Mouse (Mus musculus) midbrain, embryonic 12.5 days (tissue): Measurements from ENCODE around the gene Myo1g. TPM values are rescaled to one million over a fixed set of nuclear protein-coding genes. Genes with fewer than 3 reads are reported as not detected.
A peak's percentile ranks its signal among the peaks of the same experiment; 100 is the strongest.

Experiments used
- ATAC-seq: fragments of 200-750 bp; cut with Nextera tagmentation; 2 replicates; pipeline ENCODE4 v1.8.0; 2017; ENCODE audit warnings: low read depth, moderate TSS enrichment, moderate library complexity; ENCODE audit not compliant: low FRiP score
- H3K27ac ChIP-seq: fragments of 300-500 bp; sonication (generic); replicated peaks from 2 replicates; pipeline ENCODE4 v1.5.1; 2016; ENCODE audit warnings: mild to moderate bottlenecking
- H3K27me3 ChIP-seq: fragments of 300-500 bp; sonication (generic); 2 replicates; pipeline ENCODE4 v1.6.1; 2016; ENCODE audit warnings: mild to moderate bottlenecking
- H3K36me3 ChIP-seq: fragments of 300-500 bp; sonication (generic); 2 replicates; pipeline ENCODE4 v1.6.1; 2016
- H3K4me1 ChIP-seq: fragments of 300-500 bp; sonication (generic); 2 replicates; pipeline ENCODE4 v1.6.1; 2016
- H3K4me2 ChIP-seq: fragments of 300-500 bp; sonication (generic); replicated peaks from 2 replicates; pipeline ENCODE4 v1.6.1; 2016; ENCODE audit warnings: mild to moderate bottlenecking, moderate library complexity
- H3K4me3 ChIP-seq: fragments of 300-500 bp; sonication (generic); 2 replicates; pipeline ENCODE4 v1.5.1; 2016; ENCODE audit warnings: mild to moderate bottlenecking
- H3K9ac ChIP-seq: fragments of 300-500 bp; sonication (generic); replicated peaks from 2 replicates; pipeline ENCODE4 v1.6.1; 2016; ENCODE audit warnings: mild to moderate bottlenecking, moderate library complexity
- H3K9me3 ChIP-seq: fragments of 300-500 bp; sonication (generic); 2 replicates; pipeline ENCODE4 v1.6.1; 2016; ENCODE audit warnings: mild to moderate bottlenecking
- WGBS: fragments of 180-500 bp; shearing (Covaris S2); methylation state at CpG from one replicate; pipeline ENCODE4 v1.1.7; 2016; 5-methylcytosine and 5-hydroxymethylcytosine counted together
- polyA plus RNA-seq: library from polyadenylated mRNA; unstranded; fragments of >200 nt; fragmentation: Nextera tagmentation; extraction: Ambion mirVana; gene quantifications from 2 replicates; pipeline ENCODE4 v1.2.1, GENCODE M21; 2016

The Myo1g gene
- polyA plus RNA-seq: 0.31 and 0.47 TPM in 2 replicates

- 86% methylated on average over 7 of the region's 7 CpGs for WGBS
- no peak within 1 kb of the TSS for H3K9ac ChIP-seq
- H3K27me3 ChIP-seq: no peaks in the 10 kb centered on the region
- no peak for ATAC-seq
- no peak within 1 kb of the TSS for H3K27ac ChIP-seq
- H3K4me1 ChIP-seq: peaks cover 5% of the 10 kb centered on the region; the same call in 1 of the 2 replicates
- H3K9me3 ChIP-seq: no peaks in the 10 kb centered on the region
- peaks cover 21% of the 10 kb centered on the region for H3K36me3 ChIP-seq
- no peak within 1 kb of the TSS for H3K4me3 ChIP-seq
- no peak within 1 kb of the TSS for H3K4me2 ChIP-seq
Observed at GRCm38 (mm10) chr11:6520507-6521173, at the start of gene Myo1g. Gene Myo1g, minus strand, starts transcription at chr11:6520965.

- no peaks in the 10 kb centered on the region for H3K27me3 ChIP-seq
- peak overlapping the region; percentile 56; the same call in 1 of the 2 replicates for H3K27ac ChIP-seq
- H3K36me3 ChIP-seq: peaks cover 28% of the 10 kb centered on the region
- ATAC-seq: 0 out of 2 replicates have a peak, but pooled peaks have one; percentile 49
- no peak overlapping the region for H3K9ac ChIP-seq
- no peak overlapping the region for H3K4me3 ChIP-seq
- H3K4me2 ChIP-seq: no peak overlapping the region
- H3K9me3 ChIP-seq: no peaks in the 10 kb centered on the region
- peaks cover 13% of the 10 kb centered on the region for H3K4me1 ChIP-seq
- WGBS: 45% methylated on average over 3 of the region's 3 CpGs
Observed at GRCm38 (mm10) chr11:6569410-6569777, 48.6 kb upstream of the Myo1g start.

GRCm38 (mm10) chr11:6568584-6569409 lies 48.0 kb upstream of the Myo1g start:
- Histone ChIP-seq H3K4me1 (peaks cover 13% of the 10 kb centered on the region), H3K4me2 (no peak overlapping the region), H3K4me3 (no peak overlapping the region), H3K27me3 (no peaks in the 10 kb centered on the region), H3K27ac (peak overlapping the region; percentile 56), H3K36me3 (peaks cover 25% of the 10 kb centered on the region), H3K9me3 (no peaks in the 10 kb centered on the region), H3K9ac (no peak overlapping the region)
- ATAC-seq: 0 out of 2 replicates have a peak, but pooled peaks have one; percentile 52
- WGBS: 66% methylated on average over 11 of the region's 11 CpGs

- Histone ChIP-seq H3K4me1 (peaks cover 13% of the 10 kb centered on the region), H3K4me2 (no peak overlapping the region), H3K9me3 (no peaks in the 10 kb centered on the region), H3K4me3 (no peak overlapping the region), H3K36me3 (peaks cover 17% of the 10 kb centered on the region), H3K27me3 (no peaks in the 10 kb centered on the region), H3K9ac (no peak overlapping the region), H3K27ac (0 out of 2 replicates have a peak overlapping the region, but pooled peaks have one; percentile 56)
- WGBS: 87% methylated on average over 8 of the region's 8 CpGs
- ATAC-seq: no peak
Observed at GRCm38 (mm10) chr11:6567951-6568350, 47.2 kb upstream of the Myo1g start.

GRCm38 (mm10) chr11:6566496-6566895 lies 45.7 kb upstream of the Myo1g start:
- Histone ChIP-seq H3K4me1 (peaks cover 13% of the 10 kb centered on the region), H3K9me3 (no peaks in the 10 kb centered on the region), H3K4me2 (no peak overlapping the region), H3K27ac (no peak overlapping the region), H3K27me3 (no peaks in the 10 kb centered on the region), H3K4me3 (no peak overlapping the region), H3K36me3 (peaks cover 8% of the 10 kb centered on the region), H3K9ac (no peak overlapping the region)
- WGBS: 87% methylated on average over 4 of the region's 4 CpGs
- ATAC-seq: no peak

GRCm38 (mm10) chr11:6563201-6563600 lies 42.4 kb upstream of the Myo1g start:
- Histone ChIP-seq H3K27me3 (no peaks in the 10 kb centered on the region), H3K4me3 (no peak overlapping the region), H3K27ac (no peak overlapping the region), H3K36me3 (no peaks in the 10 kb centered on the region), H3K4me1 (peaks cover 2% of the 10 kb centered on the region; the same call in 1 of the 2 replicates), H3K9ac (no peak overlapping the region), H3K9me3 (no peaks in the 10 kb centered on the region), H3K4me2 (no peak overlapping the region)
- WGBS: 93% methylated on average over 4 of the region's 4 CpGs
- ATAC-seq: no peak

GRCm38 (mm10) chr11:6562359-6562758 lies 41.6 kb upstream of the Myo1g start:
- 84% methylated on average over 6 of the region's 6 CpGs for WGBS
- Histone ChIP-seq H3K4me3 (no peak overlapping the region), H3K4me1 (no peaks in the 10 kb centered on the region), H3K27ac (no peak overlapping the region), H3K9me3 (no peaks in the 10 kb centered on the region), H3K27me3 (no peaks in the 10 kb centered on the region), H3K36me3 (peaks cover 4% of the 10 kb centered on the region; the same call in 1 of the 2 replicates), H3K4me2 (no peak overlapping the region), H3K9ac (no peak overlapping the region)
- ATAC-seq: 0 out of 2 replicates have a peak, but pooled peaks have one; percentile 44

- no peak for ATAC-seq
- no peak overlapping the region for H3K9ac ChIP-seq
- WGBS: 95% methylated on average over 4 of the region's 4 CpGs
- H3K27ac ChIP-seq: no peak overlapping the region
- H3K4me2 ChIP-seq: no peak overlapping the region
- no peaks in the 10 kb centered on the region for H3K27me3 ChIP-seq
- peaks cover 10% of the 10 kb centered on the region for H3K36me3 ChIP-seq
- H3K9me3 ChIP-seq: no peaks in the 10 kb centered on the region
- H3K4me1 ChIP-seq: no peaks in the 10 kb centered on the region
- H3K4me3 ChIP-seq: no peak overlapping the region
Observed at GRCm38 (mm10) chr11:6561474-6561873, 40.7 kb upstream of the Myo1g start.

- ATAC-seq: no peak
- H3K9me3 ChIP-seq: no peaks in the 10 kb centered on the region
- WGBS: 92% methylated on average over 13 of the region's 13 CpGs
Observed at GRCm38 (mm10) chr11:6560655-6561360, 40.0 kb upstream of the Myo1g start.

GRCm38 (mm10) chr11:6559996-6560395 lies 39.2 kb upstream of the Myo1g start:
- H3K4me3 ChIP-seq: no peak overlapping the region
- no peaks in the 10 kb centered on the region for H3K9me3 ChIP-seq

More at GRCm38 (mm10) chr11:6560655-6561360, 40.0 kb upstream of the Myo1g start:
- no peak overlapping the region for H3K4me3 ChIP-seq
- H3K9ac ChIP-seq: no peak overlapping the region
- H3K36me3 ChIP-seq: peaks cover 10% of the 10 kb centered on the region
- no peak overlapping the region for H3K4me2 ChIP-seq
- no peak overlapping the region for H3K27ac ChIP-seq
- no peaks in the 10 kb centered on the region for H3K27me3 ChIP-seq
- H3K4me1 ChIP-seq: no peaks in the 10 kb centered on the region

GRCm38 (mm10) chr11:6558234-6558633 lies 37.5 kb upstream of the Myo1g start:
- WGBS: 90% methylated on average over 3 of the region's 3 CpGs
- no peak overlapping the region for H3K9ac ChIP-seq
- no peak overlapping the region for H3K4me3 ChIP-seq
- no peaks in the 10 kb centered on the region for H3K27me3 ChIP-seq
- no peak overlapping the region for H3K4me2 ChIP-seq
- peaks cover 10% of the 10 kb centered on the region for H3K36me3 ChIP-seq
- H3K4me1 ChIP-seq: peaks cover 16% of the 10 kb centered on the region; the same call in 1 of the 2 replicates
- no peak for ATAC-seq
- H3K27ac ChIP-seq: no peak overlapping the region
- no peaks in the 10 kb centered on the region for H3K9me3 ChIP-seq

More at GRCm38 (mm10) chr11:6559996-6560395, 39.2 kb upstream of the Myo1g start:
- H3K27ac ChIP-seq: no peak overlapping the region
- H3K9ac ChIP-seq: no peak overlapping the region
- no peaks in the 10 kb centered on the region for H3K27me3 ChIP-seq
- no peak for ATAC-seq
- no peak overlapping the region for H3K4me2 ChIP-seq
- WGBS: 96% methylated on average over 2 of the region's 2 CpGs
- H3K36me3 ChIP-seq: peaks cover 10% of the 10 kb centered on the region
- peaks cover 5% of the 10 kb centered on the region; the same call in 1 of the 2 replicates for H3K4me1 ChIP-seq
